Mouse (Mus musculus) neural tube, embryonic 11.5 days (tissue): ENCODE data around the gene Epor. TPM values are rescaled to one million over a fixed set of nuclear protein-coding genes. Genes with fewer than 3 reads are reported as not detected.

Experiments used
- ATAC-seq: fragments of 200-750 bp; cut with Nextera tagmentation; 2 replicates; pipeline ENCODE4 v1.8.0; 2017; ENCODE audit warnings: moderate number of reproducible peaks, mild to moderate bottlenecking, moderate TSS enrichment, moderate library complexity; ENCODE audit not compliant: insufficient read depth, low FRiP score, low TSS enrichment
- DNase-seq: peaks from one replicate; pipeline ENCODE4 v3.0.0-alpha.2; 2015; ENCODE audit warnings: low spot score
- H3K27ac ChIP-seq: fragments of 300-500 bp; sonication (generic); 2 replicates; pipeline ENCODE4 v1.5.1; 2014; ENCODE audit warnings: low read depth, mild to moderate bottlenecking, low read length
- H3K27me3 ChIP-seq: fragments of 300-500 bp; sonication (generic); 2 replicates; pipeline ENCODE4 v1.6.1; 2014; ENCODE audit warnings: mild to moderate bottlenecking, low read length, mixed read lengths; ENCODE audit not compliant: control insufficient read depth, insufficient read depth
- H3K36me3 ChIP-seq: fragments of 300-500 bp; sonication (generic); 2 replicates; pipeline ENCODE4 v1.6.1; 2014; ENCODE audit warnings: mild to moderate bottlenecking, low read length, moderate library complexity, mixed read lengths; ENCODE audit not compliant: control insufficient read depth, insufficient read depth
- H3K4me1 ChIP-seq: fragments of 300-500 bp; sonication (generic); 2 replicates; pipeline ENCODE4 v1.6.1; 2014; ENCODE audit warnings: low read length, mixed read lengths; ENCODE audit not compliant: control insufficient read depth, insufficient read depth
- H3K4me2 ChIP-seq: fragments of 300-500 bp; sonication (generic); 2 replicates; pipeline ENCODE4 v1.6.1; 2014; ENCODE audit warnings: low read depth, mild to moderate bottlenecking, moderate library complexity
- H3K4me3 ChIP-seq: fragments of 300-500 bp; sonication (generic); 2 replicates; pipeline ENCODE4 v1.5.1; 2014; ENCODE audit warnings: low read depth, low read length
- H3K9ac ChIP-seq: fragments of 300-500 bp; sonication (generic); 2 replicates; pipeline ENCODE4 v1.6.1; 2014; ENCODE audit warnings: mild to moderate bottlenecking, low read length
- H3K9me3 ChIP-seq: fragments of 300-500 bp; sonication (generic); 2 replicates; pipeline ENCODE4 v1.6.1; 2016; ENCODE audit warnings: low read length; ENCODE audit not compliant: control insufficient read depth
- WGBS: fragments of 180-500 bp; shearing (Covaris S2); extraction: QIAGEN DNeasy Blood & Tissue Kit; methylation state at CpG from one replicate; pipeline ENCODE4 v1.1.7; 2014; 5-methylcytosine and 5-hydroxymethylcytosine counted together
- polyA plus RNA-seq: library from polyadenylated mRNA; unstranded; fragments of >200 nt; fragmentation: Nextera tagmentation; extraction: Ambion mirVana; gene quantifications from 2 replicates; pipeline ENCODE4 v1.2.1, GENCODE M21; 2014

The Epor gene
- polyA plus RNA-seq, 1 experiment from 2014 or later: 4.1 TPM

DNA sequence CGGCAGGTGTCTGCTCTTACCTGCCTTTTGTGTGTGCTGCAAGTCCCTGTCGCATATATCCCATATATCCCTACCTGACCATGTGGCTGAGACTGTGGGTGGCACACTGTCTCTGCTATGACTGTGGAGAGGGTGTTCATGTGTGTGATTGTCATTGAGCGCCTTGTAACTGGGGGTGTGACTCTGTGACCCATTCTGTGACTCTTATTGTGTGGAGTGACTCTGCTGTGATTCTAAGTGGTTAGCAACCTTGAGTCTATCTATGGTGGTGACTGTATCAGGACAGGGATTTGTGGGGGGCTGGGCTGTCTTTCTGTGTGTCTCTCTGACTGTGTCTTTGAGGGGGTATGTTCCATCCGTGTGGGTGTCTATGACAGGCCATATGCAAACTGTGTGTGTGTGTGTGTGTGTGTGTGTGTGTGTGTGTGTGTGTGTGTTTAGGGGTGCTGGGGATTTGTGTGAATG, 25.6 kb downstream of the Epor start:
- H3K36me3 ChIP-seq: no peaks in the 10 kb centered on the region
- H3K27ac ChIP-seq: no peak overlapping the region
- ATAC-seq (no peak; the same call in 1 of the 2 replicates), DNase-seq (no peak)
- H3K4me3 ChIP-seq: peak overlapping the region; percentile 59
- no peak overlapping the region for H3K9ac ChIP-seq
- no peaks in the 10 kb centered on the region for H3K4me1 ChIP-seq
- H3K4me2 ChIP-seq: peak overlapping the region; percentile 81
- H3K27me3 ChIP-seq: no peaks in the 10 kb centered on the region
- 83% methylated on average over 4 of the region's 4 CpGs for WGBS
- H3K9me3 ChIP-seq: no peaks in the 10 kb centered on the region

DNA sequence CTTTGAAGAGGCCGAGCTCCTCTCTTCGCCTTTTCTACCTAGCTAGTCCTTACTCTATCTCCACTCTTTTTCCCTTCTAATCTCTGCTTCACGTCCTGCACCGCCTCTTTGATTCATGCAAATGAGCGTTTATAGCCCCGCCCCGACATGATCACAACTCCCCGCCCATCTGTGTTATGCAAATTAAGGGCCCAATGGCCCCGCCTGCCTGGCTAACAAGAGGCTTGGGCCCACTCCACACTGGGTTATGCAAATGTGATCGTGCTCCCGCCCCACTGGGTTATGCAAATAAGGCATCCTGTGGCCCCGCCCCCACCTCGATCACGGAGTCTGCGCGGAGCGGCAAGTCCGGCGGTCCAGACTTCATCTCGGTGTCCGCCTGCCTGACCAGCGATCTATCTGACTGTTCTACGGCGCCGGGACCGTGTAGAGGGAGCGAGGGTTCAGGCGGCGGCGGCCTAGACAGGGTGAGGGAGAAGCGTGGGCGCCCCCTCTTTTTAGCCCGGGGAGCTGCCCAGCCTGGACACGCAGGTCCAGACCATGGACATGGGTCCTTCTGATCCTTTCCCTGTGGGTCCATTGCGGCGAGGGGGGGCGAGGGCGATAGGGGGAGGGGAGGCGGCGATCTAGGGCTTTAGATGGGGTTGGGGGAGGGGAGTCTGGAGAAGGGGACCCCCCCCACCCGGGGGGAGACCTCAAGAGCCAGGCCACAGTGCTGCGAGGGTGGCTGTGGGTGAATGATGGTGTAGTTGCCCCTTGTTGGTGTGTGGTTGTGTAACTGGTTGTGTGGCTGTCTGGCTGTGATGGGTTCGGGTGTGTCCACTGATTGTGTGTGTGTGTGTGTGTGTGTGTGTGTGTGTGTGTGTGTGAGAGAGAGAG, 26.4 kb downstream of the Epor start, which contains the start of gene Plppr2:
TSS of gene Plppr2 (plus strand) at position 342 of the 879 bp plus-strand sequence.
- Histone ChIP-seq H3K4me1 (no peaks in the 10 kb centered on the region), H3K9me3 (no peaks in the 10 kb centered on the region), H3K9ac (peak within 1 kb of the TSS; percentile 69), H3K27ac (peak within 1 kb of the TSS; percentile 50; the same call in 1 of the 2 replicates), H3K4me2 (peak within 1 kb of the TSS; percentile 81), H3K36me3 (no peaks in the 10 kb centered on the region), H3K27me3 (no peaks in the 10 kb centered on the region), H3K4me3 (peak within 1 kb of the TSS; percentile 59)
- WGBS: 2% methylated on average over 42 of the region's 43 CpGs
- DNase-seq (peak; percentile 96), ATAC-seq (peak; percentile 93)

DNA sequence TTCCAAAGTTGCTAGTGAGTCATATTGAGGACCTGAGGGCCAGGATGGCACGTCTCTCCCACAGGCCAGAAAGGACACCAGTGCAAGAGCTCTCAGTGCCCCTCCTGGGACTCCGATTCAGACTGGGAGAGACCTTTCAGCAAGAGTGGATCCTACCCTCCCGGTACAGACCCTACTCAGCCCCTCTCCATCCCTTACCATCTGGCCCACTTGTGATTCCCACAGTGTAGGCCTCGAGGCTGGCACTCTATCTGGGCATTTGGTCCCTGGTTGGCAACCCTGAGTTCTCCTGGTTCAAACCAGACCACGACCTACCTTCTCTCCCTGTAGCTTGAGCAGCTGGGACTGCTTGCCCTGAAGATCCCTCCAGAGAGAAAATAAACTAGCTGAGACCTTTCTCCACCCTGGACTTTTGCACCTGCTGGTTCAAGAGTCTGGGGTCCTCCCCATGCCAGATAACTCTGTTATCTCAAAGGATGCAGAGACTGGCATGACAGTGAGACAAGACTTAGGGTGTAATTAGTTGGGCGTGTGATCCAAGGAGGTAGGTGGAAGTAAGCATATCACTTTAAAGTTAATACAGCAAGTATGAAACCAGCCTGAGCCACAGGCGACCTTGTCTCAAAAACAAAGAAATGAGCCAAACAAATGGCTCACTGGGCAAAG, 27.7 kb downstream of the Epor start:
- H3K27me3 ChIP-seq: no peaks in the 10 kb centered on the region
- no peak overlapping the region for H3K4me3 ChIP-seq
- no peak overlapping the region for H3K27ac ChIP-seq
- no peak for DNase-seq
- H3K36me3 ChIP-seq: no peaks in the 10 kb centered on the region
- no peak overlapping the region for H3K4me2 ChIP-seq
- no peak for ATAC-seq
- no peaks in the 10 kb centered on the region for H3K4me1 ChIP-seq
- no peak overlapping the region for H3K9ac ChIP-seq
- 78% methylated on average over 7 of the region's 7 CpGs for WGBS
- H3K9me3 ChIP-seq: no peaks in the 10 kb centered on the region

DNA sequence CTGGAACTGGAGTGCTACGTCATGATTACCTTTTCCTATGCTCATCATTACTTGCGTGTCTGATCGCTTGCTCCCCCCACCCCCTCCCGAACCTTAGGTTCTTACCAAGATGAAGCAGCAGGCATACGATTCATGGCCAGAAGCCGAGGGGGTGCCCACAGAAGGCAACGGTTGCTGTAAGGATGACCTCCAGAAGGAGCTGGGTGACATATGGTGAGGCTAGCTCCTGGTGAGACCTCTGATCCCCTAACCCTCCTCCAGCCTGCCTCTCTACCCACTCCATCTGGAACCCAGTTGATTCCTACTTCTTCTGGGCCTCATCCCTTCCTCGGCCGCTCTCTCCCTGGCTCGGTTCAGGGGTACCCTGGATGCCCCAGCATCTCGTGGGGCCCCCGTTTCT, 29.3 kb downstream of the Epor start:
- Histone ChIP-seq H3K36me3 (no peaks in the 10 kb centered on the region), H3K4me1 (no peaks in the 10 kb centered on the region), H3K4me3 (no peak overlapping the region), H3K9me3 (no peaks in the 10 kb centered on the region), H3K27me3 (no peaks in the 10 kb centered on the region), H3K9ac (no peak overlapping the region), H3K4me2 (no peak overlapping the region), H3K27ac (no peak overlapping the region)
- WGBS: 88% methylated on average over 12 of the region's 12 CpGs
- DNase-seq (no peak), ATAC-seq (no peak)

DNA sequence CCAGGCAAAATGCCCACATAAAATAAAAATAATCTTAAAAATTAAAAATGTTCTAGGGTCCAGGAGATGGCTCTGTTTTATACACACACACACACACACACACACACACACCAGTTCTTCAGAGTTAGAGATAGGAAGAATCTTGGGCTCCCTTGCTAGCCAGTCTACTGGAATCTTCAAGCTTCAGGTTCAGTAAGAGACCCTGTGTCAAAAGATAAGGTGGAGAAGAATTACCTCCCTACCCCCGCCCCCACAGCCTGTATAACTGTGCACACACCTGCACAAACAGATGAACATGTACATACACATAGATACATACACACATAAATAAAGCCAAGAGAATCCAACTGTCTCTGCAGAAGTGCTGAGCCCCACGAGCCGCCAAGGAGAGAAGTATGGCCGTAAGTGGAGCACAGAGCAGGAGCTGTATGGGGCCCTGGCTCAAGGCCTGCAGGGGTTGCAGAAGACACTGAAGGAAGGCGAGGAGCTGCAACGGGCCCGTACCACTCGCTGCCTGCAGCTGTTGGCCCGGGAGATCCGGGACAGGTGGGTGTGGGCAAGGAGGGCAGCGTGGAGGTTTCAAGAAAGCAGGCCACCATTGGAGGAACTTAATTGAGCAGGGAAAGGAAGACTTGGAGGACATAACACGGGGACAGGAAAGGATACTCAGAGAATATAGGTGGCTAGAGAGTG, 30.7 kb downstream of the Epor start:
- no peak overlapping the region for H3K4me2 ChIP-seq
- DNase-seq: no peak

DNA sequence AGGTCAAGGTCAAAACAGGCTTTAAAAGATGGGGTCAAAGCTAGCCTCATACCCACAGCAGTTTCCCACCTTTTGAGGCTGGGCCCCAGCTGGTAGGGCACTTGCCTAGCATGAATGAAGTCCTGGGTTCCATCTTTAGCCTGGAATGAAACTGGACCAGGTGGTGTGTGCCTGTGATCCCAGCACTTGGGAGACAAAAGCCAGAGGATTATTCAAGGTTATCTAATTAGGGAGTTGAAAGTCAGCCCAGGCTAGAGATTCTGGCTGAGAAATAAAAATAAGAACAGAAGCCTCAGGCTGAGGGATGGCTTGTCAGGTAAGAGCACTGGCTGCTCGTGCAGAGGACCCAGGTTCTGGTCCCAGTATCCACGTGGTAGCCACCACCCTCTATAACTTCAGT, 31.3 kb downstream of the Epor start:
- Histone ChIP-seq H3K4me2 (no peak overlapping the region), H3K9ac (no peak overlapping the region)
- 61% methylated on average over 2 of the region's 2 CpGs for WGBS

More for the DNA sequence above, 30.7 kb downstream of the Epor start:
- WGBS: 60% methylated on average over 12 of the region's 12 CpGs
- H3K27ac ChIP-seq: no peak overlapping the region
- no peak overlapping the region for H3K9ac ChIP-seq
- H3K4me1 ChIP-seq: no peaks in the 10 kb centered on the region
- H3K4me3 ChIP-seq: no peak overlapping the region
- no peaks in the 10 kb centered on the region for H3K9me3 ChIP-seq
- no peaks in the 10 kb centered on the region for H3K36me3 ChIP-seq
- H3K27me3 ChIP-seq: no peaks in the 10 kb centered on the region
- no peak for ATAC-seq

DNA sequence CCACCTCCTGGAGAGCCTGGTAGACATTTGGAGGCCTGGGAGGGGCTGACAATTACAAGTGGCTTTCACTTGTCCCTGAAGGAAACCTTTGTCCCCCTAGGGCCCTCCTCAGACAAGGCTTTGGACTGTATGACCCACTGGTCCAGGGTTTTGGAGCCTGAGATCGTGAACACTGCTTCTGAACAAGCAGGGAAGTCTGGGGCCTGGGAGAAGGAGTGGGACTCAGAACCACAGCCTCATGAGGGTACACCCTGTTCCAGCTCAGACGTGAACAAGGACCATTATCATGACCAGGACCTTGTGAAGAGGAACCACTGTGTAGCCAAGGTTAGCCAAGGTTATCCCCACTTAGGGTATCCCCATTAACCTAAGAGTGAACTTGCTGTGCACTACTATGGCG, 34.1 kb downstream of the Epor start:
- no peaks in the 10 kb centered on the region for H3K9me3 ChIP-seq
- no peak overlapping the region for H3K9ac ChIP-seq
- no peaks in the 10 kb centered on the region for H3K4me1 ChIP-seq
- WGBS: 82% methylated on average over 3 of the region's 3 CpGs
- DNase-seq: no peak
- H3K4me3 ChIP-seq: no peak overlapping the region
- no peak for ATAC-seq
- H3K4me2 ChIP-seq: no peak overlapping the region
- no peak overlapping the region for H3K27ac ChIP-seq
- no peaks in the 10 kb centered on the region for H3K27me3 ChIP-seq
- no peaks in the 10 kb centered on the region for H3K36me3 ChIP-seq

More for the DNA sequence above, 31.3 kb downstream of the Epor start:
- DNase-seq: no peak
- ATAC-seq: no peak
- Histone ChIP-seq H3K4me1 (no peaks in the 10 kb centered on the region), H3K27me3 (no peaks in the 10 kb centered on the region), H3K9me3 (no peaks in the 10 kb centered on the region), H3K27ac (no peak overlapping the region), H3K36me3 (no peaks in the 10 kb centered on the region), H3K4me3 (no peak overlapping the region)

DNA sequence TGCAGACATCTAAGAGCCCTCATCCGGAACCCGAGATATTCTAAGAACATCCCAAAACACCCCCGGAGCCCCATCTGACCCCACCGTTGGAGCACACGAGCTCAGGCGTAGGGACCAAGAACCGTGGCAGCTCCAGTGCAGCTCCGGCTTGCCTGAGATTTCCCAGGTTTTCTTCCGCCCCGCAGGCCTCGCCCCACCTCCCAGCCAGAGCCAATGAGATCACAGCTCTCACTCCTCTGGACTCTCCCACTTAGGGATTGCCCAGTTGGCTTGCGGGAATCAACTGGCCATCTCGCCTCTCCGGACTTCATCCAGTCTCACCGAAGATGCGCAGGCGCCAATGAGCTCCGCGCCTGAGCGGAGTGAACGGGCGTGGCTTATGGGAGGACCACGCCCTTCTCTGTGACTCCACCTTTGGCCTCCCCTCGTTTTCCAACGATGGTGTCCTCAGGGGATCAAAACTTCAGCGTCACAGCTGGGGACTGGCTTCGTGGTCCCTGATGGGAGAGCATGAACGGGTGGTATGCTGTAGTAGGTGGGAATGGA, 36.0 kb downstream of the Epor start, which contains the start of the genes Ccdc159 and Tmem205:
TSS of gene Ccdc159 (plus strand) at position 264 of the 546 bp plus-strand sequence.
TSS of gene Tmem205 (minus strand) at position 349 of the 546 bp plus-strand sequence.
- WGBS: under 1% methylated on average over 28 of the region's 28 CpGs

More for the DNA sequence above, 36.0 kb downstream of the Epor start, which contains the start of the genes Ccdc159 and Tmem205:
- DNase-seq (peak; percentile 96), ATAC-seq (peak; percentile 98)
- Histone ChIP-seq H3K9me3 (no peaks in the 10 kb centered on the region), H3K4me1 (no peaks in the 10 kb centered on the region), H3K4me3 (peak within 1 kb of the TSS; percentile 41), H3K36me3 (no peaks in the 10 kb centered on the region), H3K4me2 (peak within 1 kb of the TSS; percentile 39), H3K27ac (no peak within 1 kb of the TSS), H3K9ac (peak within 1 kb of the TSS; percentile 58), H3K27me3 (no peaks in the 10 kb centered on the region)
